Comparison of ENCODE assay signal across 1 mouse cellular context in the genomic region with DNA sequence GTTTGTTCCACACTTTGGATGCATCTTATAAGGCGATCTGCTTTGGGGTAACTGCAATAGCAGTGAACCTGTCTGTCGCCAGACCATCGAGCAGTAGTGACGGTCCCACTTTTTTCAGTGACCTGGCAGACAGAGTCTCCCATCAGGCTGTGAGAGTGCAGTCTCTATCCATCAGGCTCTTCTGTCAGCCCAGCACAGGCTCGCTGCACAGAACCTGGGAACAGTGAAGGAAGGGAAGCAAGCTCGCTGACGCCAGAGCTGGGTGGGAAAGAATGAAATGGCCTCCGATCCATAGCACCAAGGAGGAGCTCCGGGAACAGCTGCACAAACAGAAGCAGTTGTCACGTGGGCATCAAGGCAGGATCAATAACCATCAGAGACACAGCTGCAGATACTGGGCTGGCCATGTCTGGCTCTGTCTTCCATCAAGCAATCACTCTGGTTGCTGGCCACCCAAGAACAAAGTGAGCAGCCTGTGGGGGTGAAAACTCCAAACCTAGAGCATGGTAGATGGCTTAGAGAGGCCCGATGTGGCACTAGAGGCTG.
A peak's percentile ranks its signal among the peaks of the same experiment; 100 is the strongest.
TF ChIP-seq lines count a peak whose summit lies in the region.

No protein-coding gene starts in this region.

TF ChIP-seq in myocyte, 11 proteins besides CTCF, POLR2A, EP300 and RAD21:
- TF ChIP-seq USF1 (IDR thresholded peaks at IDR 0.05; ENCODE audit: low read depth) (no peak), MYOD1 (IDR thresholded peaks at IDR 0.05; ENCODE audit: control insufficient read depth in 1 of 3, insufficient read length in 2 of 3, low read depth in 2 of 3) (peak in 2 of 3 experiments; percentile 59 to 71), E2F4 (IDR thresholded peaks at IDR 0.05; ENCODE audit: insufficient read depth) (no peak), MYOG (IDR thresholded peaks at IDR 0.05; ENCODE audit: control insufficient read depth in 1 of 3, insufficient read depth in 1 of 3, insufficient read length in 2 of 3, low read depth in 2 of 3) (peak in 1 of 3 experiments; percentile 12), CEBPB (IDR thresholded peaks at IDR 0.05; ENCODE audit: insufficient read depth, poor library complexity, severe bottlenecking) (no peak)
